Mouse (Mus musculus): Measurements from ENCODE around the gene Gm20388. TPM values are rescaled to one million over a fixed set of nuclear protein-coding genes. Genes with fewer than 3 reads are reported as not detected.

Gm20388 gene
- total RNA-seq, 2 experiments from 2014 or later, result 10.3 to 10.6 TPM

DNA sequence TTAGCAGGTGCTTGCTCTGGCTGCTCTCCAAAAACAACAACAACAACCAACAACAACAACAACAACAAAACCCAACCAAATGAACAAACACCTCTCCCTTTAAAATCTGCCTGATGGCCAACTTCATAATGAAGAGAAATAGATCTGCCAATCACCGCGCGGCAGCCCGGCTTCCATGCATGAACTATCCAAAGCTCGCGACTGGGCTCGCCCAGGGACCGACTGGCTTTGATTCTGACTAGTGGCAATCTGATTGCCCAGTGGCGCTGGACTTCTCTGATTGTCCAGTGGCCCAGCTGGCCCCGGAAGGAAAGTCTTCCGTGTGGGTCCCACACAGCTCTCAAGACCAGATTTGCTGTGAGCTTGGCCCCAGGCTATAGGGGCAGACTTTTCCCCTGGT, 825.8 kb downstream of the Gm20388 start:
- intact Hi-C loops (cut with DNase I), result loop anchor here (5.0 kb wide), 2 partner anchors 54 to 61 kb away; no protein-coding TSS in a partner anchor
- DNase-seq (ENCODE audit: low spot score in 2 of 2), result no peak

DNA sequence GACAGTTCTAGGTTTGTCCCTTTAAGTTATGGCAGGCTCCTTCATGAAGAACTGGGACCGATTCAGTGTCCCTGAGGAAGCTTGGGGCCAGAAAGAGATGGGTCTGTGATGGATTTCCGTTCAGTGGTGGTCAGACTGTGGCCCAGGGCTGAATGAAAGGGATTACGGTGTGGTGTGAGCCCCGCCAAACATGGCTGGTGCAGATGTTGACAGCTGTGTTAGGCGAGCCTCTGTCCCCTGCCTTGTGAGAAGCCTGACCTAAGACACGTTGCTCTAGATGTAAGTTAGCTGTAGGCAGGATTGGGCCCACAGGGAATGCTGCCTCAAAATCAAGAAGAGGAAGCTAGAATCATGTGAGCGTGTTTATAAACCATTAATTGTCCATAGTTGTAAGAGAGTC, 826.5 kb downstream of the Gm20388 start:
- DNase-seq (ENCODE audit: low spot score in 2 of 2), result no peak
- intact Hi-C loops (cut with DNase I), result loop anchor here (5.0 kb wide), 2 partner anchors 55 to 60 kb away; no protein-coding TSS in a partner anchor

DNA sequence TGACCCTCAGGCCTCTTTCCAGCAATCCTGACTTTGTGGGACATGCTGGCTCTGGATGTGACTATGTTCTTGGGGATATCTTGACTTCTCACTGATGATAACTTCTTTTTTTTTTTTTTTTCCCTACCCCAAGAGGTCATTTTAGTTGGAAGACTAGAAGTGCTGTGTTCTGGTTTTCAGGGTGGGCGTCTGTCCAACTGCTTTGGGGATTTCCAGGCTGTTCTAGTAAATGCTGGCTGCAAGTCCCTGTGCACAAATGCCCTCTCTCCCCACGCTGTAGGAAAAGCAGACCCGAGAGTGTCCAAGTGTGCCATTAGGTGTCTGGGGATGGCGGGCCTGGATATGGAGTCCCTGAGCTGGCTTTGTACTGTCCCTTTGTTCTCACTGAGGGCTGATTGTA, 828.1 kb downstream of the Gm20388 start:
- intact Hi-C loops (cut with DNase I), result loop anchor here (5.0 kb wide), 2 partner anchors 56 to 59 kb away; no protein-coding TSS in a partner anchor
- no peak for DNase-seq (ENCODE audit: low spot score in 2 of 2)

DNA sequence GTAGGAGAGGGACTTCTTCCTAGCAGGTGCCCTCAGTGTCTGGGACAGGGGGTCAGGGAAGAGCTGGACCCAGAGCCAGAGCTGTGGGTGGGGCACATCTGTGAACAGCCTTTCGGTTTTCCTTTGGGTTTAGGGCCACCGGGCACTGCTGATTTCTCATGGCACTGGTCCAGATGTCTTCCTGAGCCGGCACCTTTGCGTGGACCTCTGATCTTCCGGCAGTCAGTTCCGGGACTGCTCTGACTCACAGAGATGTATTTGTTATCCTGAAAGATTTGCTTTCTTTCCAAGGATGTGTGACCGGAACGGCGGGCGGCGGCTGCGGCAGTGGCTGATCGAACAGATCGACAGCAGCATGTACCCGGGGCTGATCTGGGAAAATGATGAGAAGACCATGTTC, 828.9 kb downstream of the Gm20388 start:
- no peak for DNase-seq (ENCODE audit: low spot score in 2 of 2)
- intact Hi-C loops (cut with DNase I), result loop anchor here (5.0 kb wide), 2 partner anchors 57 to 58 kb away; no protein-coding TSS in a partner anchor

DNA sequence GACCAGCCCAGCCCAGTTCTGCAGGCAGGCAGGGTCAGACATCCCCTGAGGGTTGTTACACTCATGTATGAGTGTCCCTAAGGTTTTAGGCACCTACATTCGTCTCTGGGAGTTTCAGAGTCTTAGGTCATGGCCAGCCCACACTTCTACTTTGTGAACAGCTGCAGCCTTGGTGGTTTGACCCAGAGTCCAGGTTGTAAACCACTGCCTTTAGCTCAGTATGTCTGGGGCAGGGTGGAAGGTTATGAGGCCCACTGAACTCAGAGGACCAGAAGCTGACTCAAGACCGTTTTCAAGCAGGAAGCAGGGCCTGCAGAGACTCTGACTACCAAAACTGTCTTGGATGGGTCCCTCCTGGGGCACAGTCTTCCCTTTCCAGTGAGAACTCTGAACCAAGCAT, 829.9 kb downstream of the Gm20388 start:
- DNase-seq (ENCODE audit: low spot score in 2 of 2), result no peak
- intact Hi-C loops (cut with DNase I), result no loop called here

DNA sequence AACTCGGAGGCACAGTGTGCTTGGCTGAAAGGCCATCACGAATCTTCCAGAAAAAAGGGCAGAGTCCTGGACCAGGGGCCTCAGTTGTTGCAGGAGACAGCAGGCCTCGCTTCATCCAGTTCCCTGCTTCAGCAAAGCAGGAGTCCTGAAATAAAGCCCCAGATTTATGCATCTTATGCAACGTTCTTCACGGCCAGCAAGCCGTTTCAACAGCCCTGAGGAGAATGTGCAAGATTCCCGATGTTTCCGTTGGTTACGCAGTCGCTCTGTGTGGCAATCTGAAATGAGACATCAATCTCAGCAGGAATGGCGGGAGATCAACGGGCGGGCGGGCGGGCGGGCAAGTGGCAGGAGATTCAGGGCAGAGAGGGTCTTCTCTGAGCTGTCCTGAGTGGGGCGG, 830.4 kb downstream of the Gm20388 start:
- intact Hi-C loops (cut with DNase I), result no loop called here
- DNase-seq (ENCODE audit: low spot score in 2 of 2), result no peak

DNA sequence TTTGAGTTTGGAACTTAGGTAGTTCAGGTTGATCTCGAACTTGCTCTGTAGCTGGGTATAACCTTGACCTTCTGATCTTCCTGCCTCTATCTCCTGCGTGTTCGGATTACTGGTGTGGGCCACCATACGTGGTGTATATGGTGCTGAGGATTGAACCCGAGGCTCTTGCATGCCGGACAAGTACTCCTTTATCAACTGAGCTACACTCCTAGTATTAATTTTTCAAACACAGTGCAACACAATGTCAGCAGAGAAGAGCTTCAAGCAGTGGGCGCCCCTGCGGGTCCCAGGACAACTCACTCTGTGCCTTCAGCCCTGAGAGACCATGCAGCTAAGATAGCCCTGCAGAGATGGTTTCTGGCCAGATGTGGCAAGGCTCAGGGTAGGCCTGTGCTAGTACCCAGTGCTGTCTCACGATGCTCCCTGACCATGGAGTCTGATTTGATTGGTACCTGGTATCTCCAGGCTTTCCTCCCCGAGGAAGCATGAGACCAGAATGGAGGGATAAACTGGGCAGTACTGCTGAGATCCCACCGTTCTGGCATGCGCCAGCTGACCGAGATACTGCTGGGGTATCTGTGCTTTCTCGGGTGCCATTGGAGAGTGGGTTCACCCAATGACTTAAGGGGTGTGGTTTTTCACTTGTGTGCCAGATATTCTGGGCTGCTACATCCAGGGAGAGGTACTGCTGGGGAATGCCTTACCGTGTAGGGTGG, 831.3 kb downstream of the Gm20388 start:
- intact Hi-C loops (cut with DNase I), result no loop called here
- DNase-seq (ENCODE audit: low spot score in 2 of 2), result no peak

DNA sequence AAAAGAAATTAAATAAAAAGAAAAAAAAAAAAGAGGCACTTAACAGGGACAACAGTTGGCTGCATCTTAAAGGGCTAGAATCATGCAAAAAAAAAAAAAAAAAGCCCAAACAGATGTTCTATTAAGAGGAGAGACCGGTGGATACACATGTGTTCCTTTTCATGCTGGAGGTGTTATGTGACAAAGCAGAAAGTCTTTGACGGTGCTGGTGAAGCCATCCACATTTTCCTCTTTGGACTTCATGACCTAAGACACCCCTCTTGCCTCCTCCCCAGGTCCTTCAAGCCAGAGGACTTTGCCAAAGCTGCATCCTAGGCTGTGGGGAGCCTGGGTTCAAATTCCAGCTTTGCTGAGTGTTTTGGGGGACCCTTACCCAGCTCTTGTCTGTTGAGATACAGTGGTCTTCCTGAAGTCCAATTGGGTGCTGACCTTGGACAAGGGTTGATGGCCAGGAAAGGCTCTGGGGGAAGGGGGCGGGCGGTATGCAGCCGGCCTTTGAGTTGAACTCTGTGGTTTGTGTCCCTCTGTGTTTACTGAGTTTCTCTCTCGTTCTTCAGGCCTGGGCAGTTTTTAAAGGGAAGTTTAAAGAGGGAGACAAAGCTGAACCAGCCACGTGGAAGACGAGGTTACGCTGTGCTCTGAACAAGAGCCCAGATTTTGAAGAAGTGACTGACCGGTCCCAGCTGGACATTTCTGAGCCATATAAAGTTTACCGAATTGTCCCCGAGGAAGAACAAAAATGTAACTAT, 832.7 kb downstream of the Gm20388 start:
- intact Hi-C loops (cut with DNase I), result no loop called here

DNA sequence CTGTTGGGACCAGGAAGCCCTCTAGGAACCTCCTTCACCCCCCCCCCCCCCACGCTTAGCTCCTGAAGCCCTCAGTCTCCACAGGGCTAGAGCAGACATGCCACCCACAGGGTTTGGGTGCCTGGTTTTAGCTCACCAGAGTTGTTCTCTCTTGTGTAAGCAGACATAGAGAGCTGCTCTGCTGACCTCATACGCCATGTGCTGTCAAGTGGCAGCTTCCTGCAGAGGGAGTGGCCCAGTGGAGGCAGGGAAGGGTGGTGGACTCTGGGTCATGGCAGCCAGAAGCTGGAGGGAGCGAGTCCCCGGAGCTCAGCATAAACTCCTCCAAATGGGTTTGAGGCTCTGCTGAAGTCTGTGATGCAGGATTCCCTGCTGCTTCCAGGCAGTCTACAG, 833.3 kb downstream of the Gm20388 start:
- intact Hi-C loops (cut with DNase I), result no loop called here
- DNase-seq (ENCODE audit: low spot score in 2 of 2), result no peak

More for the DNA sequence above, 832.7 kb downstream of the Gm20388 start:
- no peak for DNase-seq (ENCODE audit: low spot score in 2 of 2)

DNA sequence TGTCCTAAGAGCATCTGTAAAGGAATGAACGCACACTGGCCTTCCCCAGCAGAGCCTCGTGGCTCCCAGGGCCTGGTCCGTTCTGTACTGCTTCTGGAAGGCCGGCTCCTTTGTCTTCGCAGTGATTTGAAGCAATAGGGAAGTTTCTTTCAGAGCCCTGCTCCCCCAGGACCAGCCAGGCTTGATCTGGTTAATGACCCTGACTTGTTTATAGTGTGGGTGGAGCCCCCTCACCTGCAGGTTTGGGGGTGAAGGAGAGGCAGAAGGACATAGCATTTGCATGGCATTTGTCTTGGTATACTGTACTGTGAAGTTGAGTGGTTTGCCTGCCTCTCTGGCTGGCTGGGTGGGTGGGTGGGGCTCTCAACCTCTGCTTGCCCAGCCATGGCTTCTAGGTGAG, 833.8 kb downstream of the Gm20388 start:
- intact Hi-C loops (cut with DNase I), result no loop called here
- DNase-seq (ENCODE audit: low spot score in 2 of 2), result no peak

DNA sequence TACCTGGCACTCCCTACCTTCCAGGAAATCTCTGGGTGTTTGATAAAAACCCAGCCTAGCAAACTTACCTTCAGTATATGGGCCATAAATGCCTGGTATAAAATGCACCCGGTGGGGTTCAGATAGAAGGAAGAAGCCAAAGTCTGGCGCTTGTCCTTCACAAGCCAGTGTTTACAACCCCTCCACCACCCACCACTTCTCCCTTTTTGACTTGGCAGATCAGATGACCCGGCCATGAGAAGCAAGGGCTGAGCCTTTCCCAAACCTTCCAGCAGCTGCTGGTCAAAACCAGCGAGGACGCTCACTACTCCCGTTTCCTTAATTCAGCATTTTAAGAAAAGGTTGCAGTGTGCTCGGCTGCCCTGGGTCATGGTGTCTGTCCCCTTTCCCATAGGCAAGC, 834.6 kb downstream of the Gm20388 start:
- intact Hi-C loops (cut with DNase I), result no loop called here
- DNase-seq (ENCODE audit: low spot score in 2 of 2), result no peak

DNA sequence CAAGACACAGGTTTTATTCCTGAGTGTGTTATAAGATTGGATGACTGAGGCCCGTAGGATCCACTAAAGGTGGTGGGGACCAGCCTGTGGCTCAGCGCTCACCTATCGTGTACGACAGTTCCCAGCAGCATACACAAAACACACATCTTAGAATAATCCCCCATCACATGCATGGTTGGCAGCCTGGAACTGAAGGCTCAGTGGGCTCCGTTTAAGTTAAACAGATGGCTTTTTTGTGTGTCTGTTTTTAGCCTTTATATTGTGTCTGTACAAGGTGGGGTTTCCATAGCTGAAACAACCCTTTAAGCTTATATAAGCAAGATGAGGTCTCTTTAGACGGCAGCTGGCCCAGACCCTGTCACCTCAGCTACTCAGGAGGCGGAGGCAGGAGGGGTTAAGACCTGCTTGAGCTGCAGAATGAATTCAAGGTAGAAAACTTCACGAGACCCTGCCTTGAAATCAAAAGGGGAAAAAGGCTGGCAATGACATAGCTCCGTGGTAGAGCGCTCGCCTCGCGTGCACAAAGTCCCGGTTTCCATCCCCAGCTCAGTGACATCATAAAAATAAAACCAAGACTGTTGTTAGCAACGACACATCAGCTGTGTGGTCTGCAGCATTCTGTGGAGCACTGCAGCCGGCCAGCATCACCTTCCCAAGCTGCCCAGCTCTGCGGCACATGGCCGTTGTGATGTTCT, 835.5 kb downstream of the Gm20388 start:
- intact Hi-C loops (cut with DNase I), result no loop called here
- DNase-seq (ENCODE audit: low spot score in 2 of 2), result no peak

DNA sequence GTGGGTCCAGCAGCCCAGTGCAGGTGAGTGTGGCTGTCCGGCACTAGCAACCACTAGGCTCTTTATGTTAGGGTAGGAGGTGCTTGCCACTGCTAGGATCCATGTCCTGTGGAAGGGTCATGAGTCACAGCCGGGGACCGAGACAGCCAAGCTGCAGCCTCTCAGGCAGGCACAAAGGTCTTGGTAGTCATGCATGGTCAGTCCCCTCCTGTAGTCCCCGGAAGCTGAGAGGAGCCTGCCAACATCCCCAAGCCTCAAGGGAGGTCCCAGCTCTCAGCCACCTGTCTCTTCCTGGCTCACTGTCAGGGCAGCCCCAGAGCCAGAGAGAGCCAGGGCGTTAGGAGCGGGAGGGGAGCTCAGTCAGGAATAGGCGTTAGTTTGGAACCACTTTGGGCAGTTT, 836.6 kb downstream of the Gm20388 start:
- intact Hi-C loops (cut with DNase I), result no loop called here
- no peak for DNase-seq (ENCODE audit: low spot score in 2 of 2)

DNA sequence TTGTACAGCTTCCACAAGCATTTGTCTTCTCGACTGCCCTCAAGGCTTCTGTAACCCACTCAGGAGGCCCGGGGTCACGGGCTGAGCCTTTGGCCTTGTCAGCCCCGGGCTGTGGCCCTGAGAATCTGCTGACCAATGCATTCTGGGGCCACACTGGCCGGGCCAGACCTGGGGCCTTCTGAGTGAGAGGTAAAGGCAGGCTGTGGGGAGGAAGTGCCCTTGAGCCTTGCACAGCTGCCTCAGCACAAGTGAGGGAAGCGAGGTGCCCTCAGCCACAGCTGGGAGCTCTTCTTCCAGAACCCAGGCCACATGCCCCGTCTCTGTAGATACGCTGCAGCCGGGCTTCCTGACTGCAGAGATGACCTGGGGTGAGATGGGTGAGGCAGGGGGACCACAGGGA, 840.0 kb downstream of the Gm20388 start:
- intact Hi-C loops (cut with DNase I), result no loop called here
- DNase-seq (ENCODE audit: low spot score in 2 of 2), result no peak

DNA sequence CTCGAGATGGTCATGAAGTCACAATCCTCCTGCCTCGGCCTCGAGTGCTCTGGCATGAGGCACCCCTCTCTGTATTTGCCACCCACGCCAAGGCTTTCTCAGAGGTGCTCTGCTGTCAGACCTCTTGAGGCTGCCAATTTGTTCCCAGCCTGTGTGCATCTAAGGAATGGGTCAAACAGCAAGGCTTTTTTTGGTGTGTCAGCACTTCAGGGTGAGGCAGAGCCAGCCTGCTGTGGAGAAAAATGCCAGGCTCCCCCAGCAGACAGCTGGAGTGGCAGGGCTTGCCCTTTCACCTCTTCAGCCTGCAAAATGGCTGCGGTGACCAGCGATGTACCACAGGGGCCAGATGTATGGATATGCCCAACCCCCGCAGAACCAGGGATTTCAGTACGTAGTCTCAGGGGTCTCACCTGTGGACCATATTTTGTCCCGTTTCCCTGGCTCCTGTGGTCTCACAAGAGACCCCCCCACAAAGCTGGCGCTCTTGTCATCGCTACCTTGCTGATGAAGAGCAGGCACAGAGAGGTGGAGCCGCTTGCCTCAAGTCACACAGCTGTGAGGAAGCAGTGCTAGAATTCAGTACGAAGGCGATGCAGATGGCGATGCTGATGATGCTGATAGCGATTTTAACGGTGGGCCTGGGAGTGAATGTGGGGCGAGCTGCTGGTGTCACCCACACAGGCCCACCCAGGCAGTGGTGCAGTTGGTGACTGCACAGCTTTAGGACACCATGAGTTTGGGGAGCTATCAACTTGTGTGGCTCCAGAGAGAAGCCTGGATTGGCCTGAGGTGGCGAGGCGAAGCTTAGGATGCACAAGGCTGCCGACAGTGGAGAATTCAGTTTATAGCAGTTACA, 840.8 kb downstream of the Gm20388 start:
- intact Hi-C loops (cut with DNase I), result no loop called here
- no peak for DNase-seq (ENCODE audit: low spot score in 2 of 2)

DNA sequence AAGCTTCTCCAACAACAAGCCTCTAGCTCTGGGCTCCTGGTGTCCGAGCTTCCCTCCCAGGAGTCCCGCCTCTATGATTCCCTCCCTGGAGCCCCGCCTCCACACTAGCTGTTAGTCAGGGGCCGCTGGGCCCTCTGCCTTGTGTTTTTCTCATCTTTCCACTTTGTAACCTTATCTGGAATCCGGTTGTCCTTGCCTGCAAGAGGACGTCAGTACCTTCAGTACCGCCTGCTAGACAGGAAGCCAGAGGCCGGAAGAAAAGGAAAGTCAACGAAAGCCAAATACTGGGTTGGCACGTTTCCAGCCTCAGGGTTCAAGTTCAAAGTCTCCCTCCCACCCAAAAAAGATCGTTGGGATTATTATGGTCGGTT, 841.4 kb downstream of the Gm20388 start:
- DNase-seq (ENCODE audit: low spot score in 2 of 2), result no peak
- intact Hi-C loops (cut with DNase I), result no loop called here

DNA sequence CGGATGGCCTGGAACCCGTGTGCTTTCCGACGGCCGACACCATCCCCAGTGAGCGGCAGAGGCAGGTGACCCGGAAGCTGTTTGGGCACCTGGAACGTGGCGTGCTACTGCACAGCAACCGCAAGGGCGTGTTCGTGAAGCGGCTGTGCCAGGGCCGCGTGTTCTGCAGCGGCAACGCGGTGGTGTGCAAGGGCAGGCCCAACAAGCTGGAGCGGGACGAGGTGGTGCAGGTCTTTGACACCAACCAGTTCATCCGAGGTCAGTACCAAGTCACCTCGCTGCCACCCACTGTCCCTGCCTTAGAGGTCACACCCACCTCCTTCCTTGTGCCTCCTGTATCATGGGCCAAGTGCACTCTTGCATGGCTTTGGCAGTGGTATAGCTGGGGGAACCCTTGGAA, 842.8 kb downstream of the Gm20388 start:
- intact Hi-C loops (cut with DNase I), result no loop called here

DNA sequence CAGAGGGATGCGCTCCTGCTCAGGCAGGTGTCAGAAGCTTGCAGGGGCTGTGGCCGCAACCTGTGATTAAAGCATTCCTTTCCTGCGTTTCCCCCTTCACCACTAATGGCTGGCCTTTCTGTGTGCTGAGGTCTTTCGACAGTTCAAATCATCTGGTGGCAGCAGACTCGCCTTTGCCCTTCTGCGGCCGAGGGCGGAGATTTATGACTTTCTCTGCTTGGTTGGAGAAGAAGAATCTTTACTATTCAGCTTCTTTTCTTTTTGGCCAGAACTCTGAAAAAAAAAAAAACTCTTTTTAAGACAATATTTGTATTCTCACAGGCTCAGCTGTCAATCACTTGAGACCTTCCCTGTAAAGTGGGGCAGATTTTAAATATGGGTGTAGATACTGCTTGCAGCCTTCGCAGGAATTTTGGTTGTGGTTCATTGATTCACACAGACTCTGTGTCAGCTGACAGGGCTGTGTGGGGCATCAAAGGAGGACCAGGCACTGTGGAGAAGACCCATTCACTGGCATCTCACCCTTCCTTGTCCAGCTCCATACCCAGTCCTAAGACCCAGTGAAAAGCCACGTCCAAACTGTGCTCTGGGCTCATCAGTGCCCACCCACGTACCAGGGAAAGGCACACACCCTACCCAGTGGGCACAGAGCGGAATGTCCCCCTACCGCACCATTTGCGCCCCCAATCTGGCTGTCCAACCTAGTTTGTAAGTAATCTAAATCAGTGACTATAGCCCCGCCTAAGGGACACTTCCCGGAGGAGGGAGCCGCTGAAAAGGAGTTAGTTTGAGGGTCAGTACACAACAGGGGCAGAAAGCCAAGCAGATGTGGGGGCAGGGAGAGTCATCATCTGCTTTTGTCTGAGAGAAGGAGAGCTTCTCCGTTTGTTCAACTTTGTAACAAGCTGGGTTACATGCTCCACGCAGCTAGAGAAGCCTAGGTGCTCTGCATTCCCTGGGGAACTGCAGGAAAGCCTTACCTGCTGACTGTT, 845.0 kb downstream of the Gm20388 start:
- DNase-seq (ENCODE audit: low spot score in 2 of 2), result no peak
- intact Hi-C loops (cut with DNase I), result no loop called here

More for the DNA sequence above, 842.8 kb downstream of the Gm20388 start:
- DNase-seq (ENCODE audit: low spot score in 2 of 2), result no peak

DNA sequence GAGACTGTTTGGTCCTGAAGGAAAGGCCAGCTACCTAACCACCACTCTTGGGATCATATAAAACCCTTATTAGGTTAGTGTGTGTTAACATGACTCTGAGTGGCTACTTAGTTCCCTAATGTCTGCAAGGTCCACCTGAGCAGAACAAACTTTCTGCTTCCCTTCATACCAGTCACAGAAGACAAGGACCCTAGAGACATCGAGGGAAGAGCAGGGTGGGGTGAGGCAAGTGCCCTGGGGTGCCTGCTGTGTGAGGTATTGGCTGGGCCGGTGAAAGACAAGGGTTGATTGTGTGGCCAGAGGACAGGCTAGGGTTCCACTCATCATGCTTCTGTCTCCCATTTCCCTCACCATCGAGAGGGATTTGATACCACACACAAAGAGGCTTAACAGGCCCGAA, 847.4 kb downstream of the Gm20388 start:
- intact Hi-C loops (cut with DNase I), result no loop called here

More for the DNA sequence above, 847.4 kb downstream of the Gm20388 start:
- no peak for DNase-seq (ENCODE audit: low spot score in 2 of 2)
